Mouse (Mus musculus) layer of hippocampus, postnatal 36 days (tissue): ENCODE data around the gene Nt5c1a. TPM values are rescaled to one million over a fixed set of nuclear protein-coding genes. Genes with fewer than 3 reads are reported as not detected.
"Not testable (repeated sequence)": the region's sequence is repeated elsewhere in the genome, so short reads cannot be mapped to it uniquely, and the experiment has no call there.

Source experiments
- DNase-seq, 2 experiments: peaks; one replicate each; pipeline ENCODE4 v3.0.0; 2022
- total RNA-seq, 2 experiments: library from RNA; stranded (reverse); gene quantifications; 2 replicates each; pipeline ENCODE4 v1.2.3; 2021

The Nt5c1a gene
- 10 to 100 TPM; 13.4 to 14.5 TPM for total RNA-seq

DNA sequence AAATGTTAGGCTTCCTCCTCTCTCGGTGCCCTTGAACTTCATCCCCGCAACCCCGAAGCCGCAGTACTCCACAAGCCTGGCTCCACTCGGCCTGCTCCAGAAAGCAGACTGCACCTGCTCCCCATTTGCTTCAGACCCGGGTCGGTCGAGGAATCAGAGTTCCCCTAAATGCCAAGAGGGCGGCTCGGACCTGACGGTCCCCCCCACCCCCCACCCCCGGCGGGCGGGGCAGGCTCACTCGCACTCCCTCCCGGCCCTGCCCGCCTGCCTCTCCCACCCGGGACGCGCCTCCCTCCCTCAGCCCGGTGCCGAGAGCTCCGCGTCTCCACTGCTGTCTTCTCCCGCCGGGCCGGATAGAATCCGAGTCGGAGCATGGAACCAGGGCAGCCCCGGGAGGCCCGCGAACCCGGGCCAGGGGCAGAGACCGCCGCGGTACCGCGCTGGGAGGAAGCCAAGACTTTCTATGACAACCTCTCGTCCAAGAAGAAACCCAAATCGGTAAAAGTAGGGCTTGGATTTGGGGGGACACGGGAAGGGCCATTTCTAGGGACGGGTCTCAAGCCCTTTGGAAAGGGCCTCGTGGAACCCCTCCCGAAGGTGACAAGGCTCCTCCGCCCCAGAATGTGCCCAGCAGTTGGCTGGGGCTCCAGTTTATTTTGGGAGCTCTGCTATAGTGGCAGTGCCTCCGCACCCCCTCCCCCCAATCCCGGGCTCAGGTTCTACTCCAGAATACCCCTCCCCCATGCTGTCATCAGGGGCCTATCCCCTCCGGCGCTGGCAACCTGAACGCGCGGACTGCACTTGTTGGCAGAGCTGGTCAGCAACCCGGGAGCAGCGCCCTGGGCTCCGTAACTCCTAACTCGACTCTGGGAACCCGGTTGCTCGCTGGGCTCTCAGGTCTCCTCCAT lies at the start of gene Nt5c1a:
Nt5c1a (plus strand) TSS at position 319 of the 908 bp plus-strand sequence.
- DNase-seq = peak in 1 of 2 experiments; percentile 46

DNA sequence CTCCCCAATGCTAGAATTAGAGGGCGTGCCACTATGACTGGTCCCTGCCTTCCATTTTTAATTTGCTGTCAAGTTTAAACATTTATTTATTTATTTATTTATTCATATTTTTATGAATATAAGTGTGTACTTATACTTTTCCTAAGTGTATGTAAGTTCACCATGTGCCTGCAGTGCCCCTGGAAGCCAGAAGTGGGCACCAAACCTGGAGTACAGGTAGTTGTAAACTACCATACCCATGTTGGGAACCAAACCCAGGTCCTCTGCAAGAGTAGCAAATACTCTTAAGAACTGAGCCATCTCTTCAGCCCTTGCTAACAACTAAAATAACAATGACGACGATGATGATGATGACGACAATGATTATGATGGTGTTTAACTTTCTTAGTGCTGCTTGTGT lies 49.3 kb upstream of the Nt5c1a start:
- no peak for DNase-seq

DNA sequence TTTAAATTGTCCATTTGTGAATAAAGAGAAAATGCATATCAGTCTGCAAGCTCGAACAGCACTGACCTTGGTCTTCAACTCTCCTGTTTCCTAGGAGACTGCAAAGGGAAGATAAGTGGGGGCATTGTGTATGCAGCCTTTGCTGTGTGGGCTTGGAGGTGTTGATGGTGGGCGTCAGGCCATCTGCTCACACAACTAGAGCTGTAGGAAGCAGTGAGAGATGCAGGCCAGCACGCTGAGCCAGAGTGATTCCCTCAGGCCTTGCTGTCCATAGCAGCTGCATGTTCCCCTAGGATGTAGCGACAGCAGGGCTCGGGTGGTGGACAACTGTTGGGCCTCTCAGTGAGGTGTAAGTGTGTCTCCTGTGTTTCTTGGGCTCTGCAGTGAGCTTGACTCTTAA lies 48.3 kb upstream of the Nt5c1a start:
- peak; percentile 56 to 57 for DNase-seq

DNA sequence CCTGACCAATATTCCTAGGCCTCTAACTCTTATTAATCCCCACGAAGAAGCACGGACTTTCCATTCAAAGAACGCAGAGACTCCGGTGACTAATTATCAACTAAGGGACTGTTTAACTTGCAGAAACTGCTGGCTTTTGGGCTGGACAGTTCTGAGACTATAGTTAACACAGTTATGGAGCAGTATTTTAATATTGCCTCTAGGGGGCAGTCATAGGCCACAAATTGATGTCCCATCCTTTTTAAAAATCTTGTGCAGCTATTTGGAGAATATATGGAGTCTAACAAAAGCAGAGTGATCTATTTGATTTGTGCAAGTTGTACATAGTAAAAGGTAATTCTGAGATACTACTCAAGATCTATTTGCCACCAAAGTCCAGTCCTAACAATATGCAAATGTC lies 46.3 kb upstream of the Nt5c1a start:
- no peak for DNase-seq

DNA sequence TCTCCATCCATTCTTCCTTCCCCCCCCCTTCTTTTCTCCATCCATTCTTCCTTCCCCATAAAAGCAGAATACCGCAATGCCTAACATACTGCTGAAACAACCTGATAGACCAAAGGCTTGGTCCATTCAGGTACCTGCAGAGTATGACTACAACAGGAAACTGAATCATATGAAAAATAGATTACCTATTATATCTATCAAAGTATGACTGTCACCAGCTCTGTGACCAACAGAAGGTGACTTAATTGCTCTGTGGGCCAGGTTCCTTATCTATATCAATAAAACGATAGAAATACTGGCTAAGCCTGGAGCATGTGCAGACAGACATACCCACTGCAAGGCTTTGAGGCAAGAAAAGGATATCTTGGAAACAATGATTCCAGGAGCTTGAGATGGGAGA lies 45.9 kb upstream of the Nt5c1a start:
- DNase-seq = no peak

DNA sequence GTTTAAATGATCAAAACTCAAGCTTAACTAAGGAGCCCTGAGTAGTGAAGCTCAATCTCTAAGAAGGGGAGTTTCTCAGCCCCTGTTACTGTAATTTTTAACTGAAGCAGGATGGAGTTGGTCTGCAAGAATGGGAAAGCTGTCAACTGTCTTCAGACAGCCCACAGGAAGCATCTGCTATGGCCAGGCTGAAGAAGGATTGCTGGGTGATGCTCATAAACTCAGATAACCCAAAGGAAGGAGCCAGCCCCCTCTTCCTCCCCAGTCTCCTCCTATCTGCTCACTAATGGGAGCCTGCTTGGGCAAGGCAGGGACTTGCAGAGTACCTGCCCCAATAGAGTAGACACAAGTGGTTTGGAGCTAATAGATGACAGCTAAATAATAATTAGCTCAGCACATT lies 45.5 kb upstream of the Nt5c1a start:
- no peak for DNase-seq

DNA sequence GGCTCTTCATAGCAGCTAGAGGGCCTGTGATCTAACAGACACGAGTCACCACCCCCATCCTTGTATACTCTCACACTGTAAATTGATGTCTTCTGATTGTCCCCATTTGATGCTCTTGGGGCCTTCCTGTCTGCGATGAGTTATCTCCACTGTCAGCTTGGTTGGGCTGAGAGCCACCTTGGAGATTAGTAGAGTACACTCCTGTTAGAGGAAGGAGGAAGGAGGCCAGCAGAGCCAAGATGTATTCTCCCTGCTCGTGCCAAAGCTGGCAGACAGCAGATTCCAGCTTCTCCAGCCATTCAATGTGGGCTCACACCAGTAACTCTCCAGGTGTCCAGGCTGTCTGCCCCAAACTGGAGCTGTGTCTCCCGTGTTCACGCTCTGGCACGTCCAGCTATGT lies 40.7 kb upstream of the Nt5c1a start:
- DNase-seq = no peak

DNA sequence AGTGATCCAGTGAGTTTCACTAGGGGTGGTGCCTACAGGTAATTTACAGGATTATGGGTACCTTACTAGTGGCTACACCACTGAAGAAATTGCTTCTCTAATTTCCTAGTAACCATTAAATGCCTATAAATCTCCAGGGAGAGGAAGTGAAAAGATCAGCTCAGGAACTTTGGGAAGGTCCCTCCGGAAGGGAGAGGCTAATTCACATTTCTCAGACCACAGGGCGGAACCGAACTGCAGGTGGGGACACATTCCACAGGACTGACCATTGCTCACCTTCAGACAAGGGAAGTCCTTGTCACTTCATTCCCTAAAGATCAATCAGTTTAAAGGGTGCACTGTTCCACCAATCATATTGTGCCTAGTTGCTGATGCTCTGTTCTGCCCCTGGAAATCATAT lies 40.1 kb upstream of the Nt5c1a start:
- DNase-seq = not testable (repeated sequence)

DNA sequence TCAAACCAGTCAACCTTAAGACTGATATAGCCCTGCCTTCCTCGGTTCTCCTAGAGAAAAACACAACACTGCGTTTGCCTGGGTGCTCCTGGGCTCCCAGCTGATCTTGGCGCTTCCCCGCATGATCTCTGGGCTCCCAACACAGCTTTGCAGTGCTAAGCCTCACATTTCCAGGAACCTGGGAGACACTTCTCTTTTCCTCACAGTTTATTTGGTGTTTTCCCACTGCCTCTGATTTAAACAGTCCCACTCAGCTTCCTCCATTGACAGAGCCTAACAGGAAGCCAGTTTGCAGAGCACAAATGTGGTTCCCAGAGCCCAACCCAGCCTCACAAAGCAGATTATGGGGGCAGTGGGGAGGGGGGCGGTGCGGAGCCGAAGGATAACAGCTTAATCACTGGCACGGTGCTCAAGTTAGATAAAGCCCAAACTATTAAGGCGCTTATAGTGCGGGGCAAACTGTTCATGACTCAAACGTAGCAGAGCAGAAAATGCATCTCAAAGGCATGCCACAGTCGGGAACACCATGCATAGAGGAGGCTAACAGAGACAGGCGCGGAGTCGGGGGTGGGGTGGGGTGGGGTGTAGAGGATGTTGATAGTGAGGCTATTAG lies 38.9 kb upstream of the Nt5c1a start:
- DNase-seq = no peak

DNA sequence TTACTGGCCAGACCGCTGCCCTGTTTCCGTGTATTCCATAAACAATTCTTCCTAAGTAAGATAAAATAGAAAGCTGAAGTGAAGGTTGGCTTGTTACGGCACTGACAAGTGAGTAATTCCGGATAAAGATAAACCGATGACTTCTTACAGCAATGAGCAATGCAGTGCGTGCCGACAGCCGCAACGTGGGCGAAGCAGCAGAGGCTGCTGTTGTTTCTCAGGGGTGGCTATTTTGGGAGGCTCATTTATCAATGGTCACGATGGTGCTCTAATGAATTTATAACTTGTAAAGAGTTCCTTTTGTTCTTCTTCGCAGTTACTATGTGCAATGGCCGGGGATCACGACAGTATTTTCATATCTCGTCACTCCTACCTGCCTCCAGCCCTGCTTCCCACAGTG lies 37.1 kb upstream of the Nt5c1a start:
- DNase-seq = peak; percentile 45 to 67

DNA sequence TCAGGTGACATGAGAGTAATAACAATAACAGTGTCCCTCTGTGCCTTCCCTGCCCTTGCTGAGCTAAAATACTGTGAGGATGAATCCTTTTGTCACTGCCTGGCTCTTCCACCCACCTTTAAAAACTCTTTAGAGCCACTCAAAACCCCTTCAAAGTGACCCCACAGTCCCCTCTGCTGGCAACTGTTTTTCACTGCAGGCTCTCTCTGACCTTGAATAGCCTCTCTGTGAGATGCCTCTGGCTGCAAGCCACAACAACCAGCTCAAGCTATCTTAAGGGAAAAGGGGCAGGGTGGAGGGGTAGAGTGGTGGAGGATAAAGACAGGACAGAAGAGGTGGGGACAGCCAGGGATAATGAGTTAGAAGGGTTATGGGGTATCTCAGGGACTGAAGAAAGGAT lies 29.5 kb upstream of the Nt5c1a start:
- DNase-seq = no peak

DNA sequence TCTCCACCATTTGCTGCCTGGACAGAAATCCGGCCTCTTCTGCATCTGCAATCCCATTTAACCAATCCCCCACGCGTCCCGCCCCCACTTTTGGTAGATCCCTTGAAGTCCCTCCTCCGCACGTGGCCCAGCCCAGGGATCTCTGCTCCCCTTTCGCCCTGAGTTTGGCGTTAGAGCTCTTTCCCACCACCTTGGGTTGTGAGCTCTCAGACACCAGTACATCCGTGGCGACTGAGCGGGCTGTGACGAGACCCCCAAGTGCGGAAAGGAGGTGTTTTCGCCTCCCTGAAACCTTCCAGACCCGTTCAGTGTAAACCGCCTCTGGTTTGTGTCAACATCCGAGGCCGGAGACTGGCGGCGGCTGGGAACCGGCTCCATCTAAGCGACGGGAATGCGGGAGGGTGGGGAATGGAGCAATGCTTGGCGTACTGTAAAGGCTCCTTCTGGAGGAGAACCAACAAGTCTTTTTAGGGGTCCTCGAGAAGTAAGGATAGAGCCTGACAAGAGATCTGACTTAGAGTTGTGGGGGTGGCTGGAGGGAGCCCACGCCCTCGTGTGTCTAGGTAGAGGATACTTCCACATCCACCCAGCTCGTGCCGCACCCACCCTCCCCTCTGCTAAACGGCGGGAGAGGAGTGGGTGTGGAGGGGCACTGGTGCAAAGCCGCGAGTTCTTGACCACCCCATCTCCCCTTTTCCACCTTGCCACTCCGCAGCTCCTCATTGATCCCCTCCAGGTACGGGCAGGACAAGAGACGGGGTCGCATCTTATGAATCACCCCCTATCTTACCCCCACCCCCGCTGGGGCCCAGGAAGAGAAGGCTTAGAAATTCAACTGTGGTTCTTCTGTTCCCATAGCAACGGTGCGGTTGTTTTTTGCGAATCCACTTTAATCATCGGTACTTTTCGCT lies 18.7 kb upstream of the Nt5c1a start, which contains the start of gene Hpcal4:
Hpcal4 (plus strand) TSS at position 900 of the 911 bp plus-strand sequence.
- DNase-seq = peak; percentile 43 to 50

DNA sequence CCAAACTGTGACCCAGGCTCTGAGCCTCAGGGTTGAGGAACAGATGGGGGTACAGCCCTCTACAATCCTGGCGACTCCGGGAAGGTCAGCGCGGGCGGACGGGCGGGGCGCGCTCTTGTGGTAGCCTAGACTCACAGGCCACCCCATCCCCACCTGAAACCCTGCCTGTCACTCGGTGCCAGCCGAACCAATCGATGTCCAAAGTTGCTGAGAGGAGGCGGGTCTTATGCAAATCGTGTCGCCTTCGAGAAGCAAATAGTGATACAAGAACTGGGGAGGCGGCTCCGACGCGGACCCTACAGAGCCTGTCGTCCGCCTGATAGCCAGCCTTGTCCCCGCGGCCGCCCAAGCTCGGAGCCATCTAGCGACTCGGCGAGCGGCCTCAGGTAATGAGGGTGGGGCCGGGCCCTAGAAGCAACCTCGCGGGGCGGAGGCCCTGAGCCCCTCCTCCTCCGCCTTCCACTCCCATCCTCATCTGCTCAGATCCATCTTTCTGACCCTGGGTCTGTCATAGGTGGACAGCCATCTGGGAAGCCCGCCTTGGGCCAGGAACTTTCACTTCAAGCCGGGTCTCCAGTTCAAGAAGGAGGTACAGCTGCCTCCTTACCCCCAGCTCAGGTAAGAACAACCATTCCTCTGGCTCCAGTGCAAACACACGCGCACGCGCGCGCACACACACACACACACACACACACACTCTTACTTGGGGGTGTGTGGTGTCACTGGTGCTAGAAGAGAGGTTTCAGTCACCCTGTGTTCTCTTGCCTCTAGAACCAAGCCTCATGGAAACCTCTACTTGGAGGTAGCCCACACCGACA lies 17.9 kb upstream of the Nt5c1a start:
- peak; percentile 89 to 91 for DNase-seq

DNA sequence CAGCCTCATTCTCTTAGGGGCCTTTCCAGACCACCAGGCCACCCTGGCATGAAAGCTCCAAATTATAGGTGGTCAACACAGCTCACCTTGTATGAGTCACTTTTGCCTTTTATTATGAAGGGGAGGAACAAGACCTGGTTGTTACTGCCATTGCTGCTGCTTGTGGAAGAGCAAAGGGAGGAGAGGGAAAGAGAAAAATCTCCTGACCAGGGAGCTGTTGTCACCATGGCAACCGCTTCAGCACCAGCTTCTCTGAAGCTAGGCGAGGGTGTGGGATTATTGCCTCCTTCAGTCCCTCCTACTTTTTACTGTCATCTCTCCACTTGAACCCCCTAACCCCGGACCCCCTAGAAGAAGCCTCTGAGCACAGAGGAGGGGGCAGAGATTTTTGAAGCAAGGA lies 16.5 kb upstream of the Nt5c1a start:
- no peak for DNase-seq

DNA sequence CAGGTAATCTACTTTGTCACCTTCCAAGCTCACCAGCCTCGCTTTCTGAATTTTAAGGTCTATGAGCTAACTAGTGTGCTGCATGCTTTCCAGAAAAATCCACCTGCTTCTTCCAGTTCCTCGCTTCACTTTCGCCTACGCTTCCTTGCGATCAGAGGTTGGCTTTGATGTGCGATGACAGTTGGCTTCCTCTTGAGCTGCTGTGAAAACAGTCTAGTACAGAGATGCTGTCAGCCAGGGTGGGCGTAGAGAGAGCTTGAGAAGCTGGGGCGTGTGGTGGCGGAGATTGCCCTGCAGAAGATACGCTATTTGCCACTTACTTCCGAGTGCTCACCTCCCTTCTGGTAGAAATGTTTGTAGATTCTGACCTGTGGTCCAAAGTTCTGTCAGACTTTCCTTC lies 9.0 kb upstream of the Nt5c1a start:
- DNase-seq = peak in 1 of 2 experiments; percentile 34

DNA sequence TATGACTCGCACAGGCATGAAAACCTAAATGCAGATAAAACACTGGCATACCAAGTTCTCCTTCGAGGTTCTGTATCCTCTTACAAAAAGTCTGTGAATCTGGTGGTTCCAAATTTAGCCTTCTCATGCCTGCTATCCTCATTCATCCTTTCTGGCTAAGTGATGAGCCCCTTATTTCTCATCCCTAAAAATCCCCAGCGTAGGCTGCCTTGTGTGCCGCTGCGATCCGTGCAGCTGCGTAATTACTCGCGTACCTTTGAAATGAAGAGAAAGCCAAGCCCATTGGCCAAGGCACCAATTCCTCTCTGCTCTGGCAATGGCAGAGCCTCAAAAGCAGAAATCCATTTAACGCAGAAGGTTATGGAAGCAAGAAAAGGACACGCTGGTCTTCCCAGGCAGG lies 7.5 kb upstream of the Nt5c1a start:
- DNase-seq = no peak

DNA sequence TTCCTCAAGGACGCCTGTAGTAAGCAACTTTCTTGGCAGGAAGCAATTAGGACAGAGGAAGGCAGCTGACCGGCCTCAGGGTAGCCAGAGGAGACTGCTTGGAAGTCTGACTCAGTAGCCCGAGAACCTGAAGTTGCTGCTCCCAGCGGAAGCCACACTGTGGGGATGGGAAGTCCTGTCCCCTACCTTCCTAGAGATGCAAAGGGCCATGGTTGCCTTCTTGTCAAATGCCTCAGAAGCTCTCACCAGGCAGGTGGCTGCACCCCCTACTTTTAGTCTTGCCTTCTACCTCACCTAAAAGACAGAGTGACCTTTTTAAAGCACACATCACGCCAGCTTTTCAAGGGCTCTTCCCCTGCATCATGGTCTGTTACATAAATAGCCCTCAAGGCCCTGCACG lies 4.6 kb upstream of the Nt5c1a start:
- DNase-seq = no peak

DNA sequence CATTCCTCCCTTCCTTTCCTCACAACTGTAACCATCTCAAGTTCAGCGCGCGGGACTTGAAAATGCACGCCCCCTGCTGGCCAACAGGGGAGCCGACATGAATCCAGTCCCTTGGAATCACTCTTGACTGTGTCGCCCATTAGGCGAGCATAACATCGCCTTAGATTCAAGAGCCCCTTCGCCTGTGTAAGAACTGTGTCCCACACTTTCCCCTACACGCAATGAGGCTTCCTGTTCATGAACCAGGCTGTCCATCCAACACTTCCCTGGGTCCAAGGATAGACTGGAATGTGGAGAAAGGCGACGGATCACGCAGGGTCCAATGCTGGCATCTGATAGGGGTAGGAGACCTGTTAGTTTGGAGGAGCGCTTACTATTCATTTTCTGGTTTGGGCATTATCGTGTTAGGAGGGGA lies 526 bp upstream of the Nt5c1a start:
- peak; percentile 69 to 70 for DNase-seq

DNA sequence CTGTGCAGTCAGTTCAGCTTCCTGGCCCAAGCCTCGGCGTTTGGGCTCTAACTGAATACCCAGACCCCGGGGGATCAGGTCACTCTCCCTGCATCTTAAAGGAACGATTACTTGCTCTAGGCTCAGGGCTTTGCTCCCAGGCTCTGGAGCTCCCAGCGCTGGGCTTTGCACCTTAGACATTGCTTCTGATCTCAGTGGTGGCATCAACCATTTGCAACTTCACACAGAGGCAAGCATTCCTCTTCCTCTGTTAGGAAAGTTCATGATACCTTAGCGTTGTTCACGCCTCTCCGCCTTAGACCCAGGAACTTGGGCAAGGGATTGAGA lies 753 bp downstream of the Nt5c1a start:
- no peak for DNase-seq

DNA sequence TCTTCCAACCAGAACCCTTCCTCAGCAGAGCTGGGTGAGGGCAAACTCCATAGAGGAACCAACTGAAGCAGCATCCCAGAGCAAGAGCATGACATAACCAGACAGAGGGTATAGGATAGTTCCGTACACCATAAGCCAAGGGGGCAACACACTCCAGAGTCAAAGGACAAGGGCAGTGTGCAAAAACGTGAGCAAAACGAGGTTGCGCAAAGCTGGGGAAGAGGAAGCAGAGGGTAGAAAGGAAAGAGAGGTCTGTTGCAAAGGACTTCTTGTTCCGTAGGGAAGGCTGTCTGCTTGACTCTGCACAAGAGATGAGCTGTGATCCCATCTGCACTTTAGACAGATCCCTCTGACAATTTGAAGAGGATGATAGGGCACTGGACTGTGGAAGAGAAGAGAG lies 6.0 kb downstream of the Nt5c1a start:
- no peak for DNase-seq

DNA sequence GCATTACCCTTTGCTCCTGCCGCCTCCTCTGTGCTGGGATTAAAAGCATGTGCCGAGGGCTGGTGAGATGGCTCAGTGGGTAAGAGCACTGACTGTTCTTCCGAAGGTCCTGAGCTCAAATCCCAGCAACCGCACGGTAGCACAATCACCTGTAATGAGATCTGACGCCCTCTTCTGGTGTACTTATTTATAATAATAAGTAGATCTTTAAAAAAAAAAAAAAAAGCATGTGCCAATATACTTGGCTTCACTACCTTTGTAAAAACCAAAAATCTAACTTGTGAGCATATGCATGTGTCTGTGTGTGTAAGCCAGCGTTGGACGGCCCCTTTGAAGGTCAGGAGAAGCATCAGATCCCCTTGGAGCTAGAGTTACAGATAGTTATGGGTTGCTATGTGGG lies 9.7 kb downstream of the Nt5c1a start:
- DNase-seq = no peak

DNA sequence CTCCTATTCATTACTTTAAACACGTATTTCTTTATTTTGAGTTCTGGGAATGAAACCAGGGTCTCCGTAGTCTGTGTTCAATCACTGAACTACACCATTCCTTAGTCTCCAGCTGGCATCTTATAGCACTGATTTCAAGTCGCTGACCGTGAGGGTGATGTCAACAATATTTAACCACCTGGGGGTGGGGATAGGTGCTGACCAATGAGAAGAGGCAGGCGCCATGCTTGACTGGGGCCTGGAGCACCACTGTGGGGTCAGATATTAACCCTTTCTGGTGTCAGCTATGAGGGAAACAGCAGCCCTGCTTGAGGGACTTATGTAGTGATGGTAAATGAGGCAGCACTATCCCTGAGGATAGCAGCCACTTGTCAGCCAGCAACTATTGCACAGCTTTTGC lies 10.1 kb downstream of the Nt5c1a start:
- no peak for DNase-seq
